Mouse (Mus musculus) left cerebral cortex, adult 9 months (tissue): ENCODE data around the gene Rap2a.

ENCODE experiments used
- DNase-seq, 2 experiments: peaks; one replicate each; pipeline ENCODE4 v3.0.0; 2022; ENCODE audit warnings: low spot score in 2 of 2

Rap2a gene

DNA sequence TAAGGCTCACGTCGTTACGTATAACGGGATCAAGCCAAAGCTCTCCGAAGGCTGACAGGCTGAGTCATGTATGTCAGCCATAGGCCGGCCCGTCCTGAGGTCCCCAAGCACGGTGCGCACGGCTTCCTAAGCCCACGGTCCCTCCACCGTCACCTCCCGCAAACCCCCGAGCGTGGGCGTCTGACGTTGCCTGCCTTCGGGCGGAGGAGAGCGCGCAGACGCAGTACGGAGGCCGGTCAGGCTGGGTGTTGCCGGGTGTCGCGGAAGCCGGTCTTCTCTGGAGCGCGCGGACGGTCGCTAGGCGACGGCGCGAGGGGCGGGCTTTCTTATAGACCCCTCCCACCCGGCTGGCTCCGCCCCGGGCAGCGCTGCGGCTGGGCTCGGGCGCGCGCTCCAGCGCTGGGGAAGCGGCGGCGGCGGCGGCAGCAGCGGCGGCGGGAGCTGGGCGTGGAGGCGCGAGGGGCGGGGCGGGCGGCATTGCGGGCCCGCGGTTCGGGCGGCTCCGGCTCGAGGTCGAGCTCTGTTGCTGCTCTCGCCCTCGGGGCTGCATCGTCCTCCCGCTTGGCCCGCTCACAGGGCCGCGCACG lies at the start of gene Rap2a:
Gene Rap2a, plus strand, starts transcription at position 463 of the 587 bp plus-strand sequence.
- peak; percentile 95 to 97 for DNase-seq

GRCm38 (mm10) chr14:120428497-120428896 lies 49.7 kb upstream of the Rap2a start:
- peak in 1 of 2 experiments; percentile 65 for DNase-seq

DNA sequence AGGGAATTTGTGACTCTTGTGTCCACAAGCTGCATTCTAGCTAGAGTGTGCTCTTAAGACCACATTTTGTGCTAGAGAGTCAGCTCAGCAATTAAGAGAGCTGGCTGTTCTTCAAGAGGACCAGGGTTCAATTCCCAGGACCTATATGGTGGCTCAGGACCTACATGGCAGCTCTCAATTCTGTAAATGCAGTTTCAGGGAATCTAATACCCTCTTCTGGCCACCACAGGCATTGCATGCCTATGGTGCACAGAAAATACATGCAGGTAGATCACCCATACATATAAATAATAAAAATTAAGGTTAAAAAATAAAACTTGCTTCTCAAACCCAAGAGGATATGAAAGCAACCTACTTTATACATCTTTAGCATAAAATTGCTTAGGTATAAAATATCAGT lies 45.5 kb upstream of the Rap2a start:
- DNase-seq, result no peak

DNA sequence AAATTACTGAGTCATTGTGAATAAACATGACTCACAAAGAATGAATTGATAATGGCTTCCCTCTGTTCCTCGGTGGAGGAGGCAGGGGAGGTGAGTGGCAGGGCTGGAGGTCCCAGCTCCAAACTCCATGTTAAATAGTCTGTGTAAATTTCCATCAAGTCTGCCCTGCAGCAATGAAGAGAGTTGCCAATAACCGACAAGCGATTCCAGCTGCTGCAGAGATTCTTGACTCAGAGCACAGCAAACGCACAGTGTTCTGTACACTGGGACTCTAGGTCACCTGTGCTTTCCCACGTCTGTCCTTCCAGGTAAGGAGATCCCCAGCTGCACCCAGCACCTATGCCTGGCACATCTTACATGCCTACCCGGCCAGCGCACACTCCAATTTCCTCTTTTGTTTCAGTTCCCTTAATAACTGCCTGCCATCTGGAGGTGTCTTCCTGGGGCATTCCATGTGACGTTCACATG lies 44.3 kb upstream of the Rap2a start:
- no peak for DNase-seq

DNA sequence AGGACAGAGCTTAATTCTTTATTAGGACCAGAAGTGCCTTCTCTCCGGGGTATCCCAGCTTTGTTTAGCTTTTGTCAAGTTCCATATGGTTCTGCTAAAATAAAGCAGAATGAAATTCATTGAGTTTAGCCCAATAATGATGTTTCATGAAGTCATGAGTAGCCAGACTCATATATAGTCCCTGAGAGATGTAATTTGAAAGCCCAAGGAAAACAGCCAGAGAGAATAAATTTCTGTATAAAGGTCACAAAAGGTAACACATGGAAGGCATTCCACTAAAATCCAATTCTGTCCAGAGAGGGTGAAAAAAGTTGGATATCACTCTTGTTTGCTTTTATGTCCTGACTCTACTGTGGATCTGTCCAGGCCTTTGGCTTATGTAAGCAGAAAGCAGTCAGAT lies 43.4 kb upstream of the Rap2a start:
- no peak for DNase-seq

DNA sequence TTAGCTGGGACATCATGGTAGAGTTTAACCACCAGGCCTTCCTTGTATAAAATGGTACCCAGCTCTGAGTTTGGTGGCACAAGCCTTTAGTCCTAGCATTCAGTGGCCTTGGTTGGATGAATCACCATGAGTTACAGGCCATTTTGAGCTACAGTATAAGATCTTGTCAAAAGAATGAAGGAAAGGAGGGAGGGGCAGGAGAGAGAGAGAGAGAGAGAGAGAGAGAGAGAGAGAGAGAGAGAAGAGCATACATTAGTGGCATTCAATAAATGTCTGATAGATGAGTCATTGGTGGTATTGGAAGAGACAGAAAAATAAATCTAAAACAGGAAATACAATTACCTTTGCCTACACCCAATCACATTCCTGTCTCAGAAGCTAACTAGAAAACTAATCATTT lies 37.5 kb upstream of the Rap2a start:
- DNase-seq, result no peak

DNA sequence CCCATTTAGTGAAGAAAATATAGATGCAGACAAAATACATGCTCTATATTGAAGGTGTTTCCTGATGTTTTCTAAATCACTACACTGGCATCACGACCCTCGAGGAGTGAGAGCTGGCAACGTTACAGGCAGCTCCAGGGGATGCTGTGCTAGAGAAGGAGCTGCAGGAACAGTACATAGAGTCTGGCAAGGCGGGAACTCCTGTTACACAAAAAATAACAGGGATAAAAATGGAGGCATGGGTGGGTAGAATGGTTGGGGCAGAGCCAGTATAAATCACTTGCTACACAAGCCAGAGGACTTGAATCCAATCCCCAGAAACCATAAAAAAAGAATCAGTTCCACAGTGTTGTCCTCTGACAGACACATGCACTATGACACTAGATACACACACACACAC lies 37.0 kb upstream of the Rap2a start:
- DNase-seq, result peak in 1 of 2 experiments; percentile 22

GRCm38 (mm10) chr14:120441836-120442235 lies 36.4 kb upstream of the Rap2a start:
- no peak for DNase-seq

DNA sequence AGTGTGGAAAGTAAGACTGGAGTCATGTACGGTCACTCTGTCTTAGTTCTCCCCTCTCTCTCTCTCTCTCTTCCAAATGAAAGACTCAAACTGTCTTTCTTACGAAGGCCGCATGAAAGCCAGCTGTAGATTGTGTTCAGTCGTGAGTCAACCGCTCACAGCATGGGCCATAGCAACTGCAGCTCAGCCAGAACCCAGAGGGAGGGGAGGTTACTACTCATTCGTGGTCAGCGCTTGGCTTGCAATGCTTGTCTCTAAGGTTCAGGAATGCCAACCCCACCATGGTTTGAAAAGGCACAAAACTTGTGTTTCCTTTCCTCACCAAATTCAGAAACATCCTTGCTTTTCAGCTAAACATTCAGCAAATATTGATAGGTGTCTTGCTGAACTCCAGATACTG lies 24.0 kb upstream of the Rap2a start:
- no peak for DNase-seq

DNA sequence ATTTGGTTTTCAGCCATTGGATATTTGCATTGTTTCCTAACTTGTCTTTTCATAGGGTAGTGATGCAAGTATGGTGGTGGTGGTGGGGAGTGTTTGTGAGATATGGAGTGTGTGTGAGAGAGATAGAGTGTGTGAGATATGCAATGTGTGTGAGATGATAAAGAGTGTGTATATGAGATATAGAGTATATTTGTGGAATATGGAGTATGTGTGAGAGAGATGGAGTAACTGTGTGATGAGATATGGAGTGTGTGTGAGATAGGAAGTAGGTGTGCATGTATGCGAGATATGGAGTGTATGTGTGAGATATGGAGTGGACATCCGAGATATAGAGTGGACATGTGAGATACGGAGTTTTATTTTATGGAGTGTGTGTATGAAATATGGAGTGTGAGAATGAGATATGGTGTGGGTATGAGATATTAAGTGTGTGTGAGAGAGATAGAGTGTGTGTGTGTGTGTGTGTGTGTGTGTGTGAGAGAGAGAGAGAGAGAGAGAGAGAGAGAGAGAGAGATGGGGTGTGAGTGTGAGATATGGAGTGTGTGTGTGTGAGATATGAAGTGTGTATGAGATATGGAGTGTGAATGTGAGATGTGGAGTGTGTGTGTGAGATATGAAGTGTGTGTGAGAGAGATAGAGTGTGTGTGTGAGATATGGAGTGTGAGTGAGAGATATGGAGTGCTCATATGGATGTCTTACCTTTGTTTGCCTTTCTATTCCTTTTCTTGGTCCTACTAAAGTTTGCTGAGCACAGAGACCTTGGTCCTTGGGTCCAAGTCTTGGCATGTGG lies 14.1 kb upstream of the Rap2a start:
- DNase-seq, result no peak

- no peak for DNase-seq
These were observed 11.4 kb upstream of the Rap2a start for GRCm38 (mm10) chr14:120466816-120467215.

GRCm38 (mm10) chr14:120469126-120469790 lies 9.0 kb upstream of the Rap2a start:
- no peak for DNase-seq

- no peak for DNase-seq
These were observed 2.0 kb upstream of the Rap2a start for GRCm38 (mm10) chr14:120476186-120476697.

GRCm38 (mm10) chr14:120477288-120477981 lies 809 bp upstream of the Rap2a start:
- peak; percentile 99 for DNase-seq

DNA sequence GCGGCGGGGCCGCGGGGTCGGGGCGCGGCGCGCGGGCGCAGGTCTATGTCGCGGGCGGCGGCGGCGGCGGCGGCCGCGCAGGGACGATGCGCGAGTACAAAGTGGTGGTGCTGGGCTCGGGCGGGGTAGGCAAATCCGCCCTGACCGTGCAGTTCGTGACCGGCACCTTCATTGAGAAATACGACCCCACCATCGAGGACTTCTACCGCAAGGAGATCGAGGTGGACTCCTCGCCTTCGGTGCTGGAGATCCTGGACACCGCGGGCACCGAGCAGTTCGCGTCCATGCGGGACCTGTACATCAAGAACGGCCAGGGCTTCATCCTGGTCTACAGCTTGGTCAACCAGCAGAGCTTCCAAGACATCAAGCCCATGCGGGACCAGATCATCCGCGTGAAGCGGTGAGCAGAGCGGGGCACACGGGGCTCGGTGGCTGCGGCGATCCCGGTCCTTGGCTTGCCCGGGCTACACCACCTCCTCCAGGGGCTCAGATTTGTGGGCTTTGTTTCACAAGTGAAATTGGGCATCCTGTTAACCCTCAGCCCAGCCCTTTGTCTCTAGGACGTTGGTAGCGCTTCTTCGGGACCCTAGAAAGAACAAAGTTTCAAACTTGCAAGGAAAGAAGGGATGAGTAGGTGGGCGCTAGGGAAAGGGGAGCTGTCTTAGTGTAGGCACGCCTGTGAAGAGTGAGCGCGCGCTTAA lies 547 bp downstream of the Rap2a start:
- peak in 1 of 2 experiments; percentile 39 for DNase-seq

GRCm38 (mm10) chr14:120480341-120480900 lies 2.2 kb downstream of the Rap2a start:
- DNase-seq, result no peak

DNA sequence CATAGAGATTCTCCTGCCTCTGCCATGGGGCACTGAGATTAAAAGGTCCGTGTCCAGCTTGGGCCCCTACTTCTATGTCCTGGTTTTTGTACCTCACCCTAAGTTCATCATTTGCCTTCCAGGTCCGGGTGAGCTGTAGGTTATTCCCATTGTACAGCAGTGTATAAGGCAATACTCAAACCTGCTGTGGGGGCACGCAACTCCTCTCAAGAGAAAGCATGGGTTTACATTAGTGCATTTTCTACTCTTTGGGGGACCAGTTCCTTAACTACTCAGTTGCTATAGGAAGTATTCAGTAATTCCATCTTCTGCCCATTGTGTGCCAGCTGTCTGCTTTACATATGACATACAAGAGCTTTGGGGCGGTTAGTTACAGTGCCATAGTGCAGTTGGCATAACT lies 2.7 kb downstream of the Rap2a start:
- no peak for DNase-seq

GRCm38 (mm10) chr14:120484561-120484960 lies 6.3 kb downstream of the Rap2a start:
- no peak for DNase-seq

DNA sequence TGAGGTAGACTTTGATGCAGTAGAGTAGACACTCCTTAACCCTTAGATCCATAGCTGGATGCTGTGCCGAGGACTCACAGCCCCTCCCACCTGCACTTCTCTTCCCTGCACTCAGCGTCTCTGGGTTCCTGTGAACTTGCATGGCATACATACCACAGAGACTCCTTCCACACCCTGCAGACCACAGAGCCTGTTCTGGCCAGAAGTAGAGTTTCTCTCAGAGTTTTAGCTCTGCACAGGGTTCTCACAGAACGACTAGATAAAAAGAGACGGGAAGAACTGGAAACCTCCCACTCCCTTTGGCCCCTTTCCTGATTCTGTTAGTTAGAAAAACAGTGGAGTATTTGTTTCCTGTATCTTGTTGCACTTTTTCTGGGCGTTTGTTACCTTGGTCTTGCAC lies 18.0 kb downstream of the Rap2a start:
- DNase-seq, result no peak

- no peak for DNase-seq
These were observed 18.6 kb downstream of the Rap2a start for GRCm38 (mm10) chr14:120496827-120497226.

GRCm38 (mm10) chr14:120499096-120499495 lies 20.9 kb downstream of the Rap2a start:
- DNase-seq, result no peak
